Mouse (Mus musculus) left cerebral cortex, adult 2 months (tissue): ENCODE data around the gene Sema7a. TPM values are rescaled to one million over a fixed set of nuclear protein-coding genes. Genes with fewer than 3 reads are reported as not detected.

Source experiments
- DNase-seq, 2 experiments: peaks; one replicate each; pipeline ENCODE4 v3.0.0; 2021 to 2022; ENCODE audit warnings: low spot score in 2 of 2, mixed read lengths in 1 of 2; ENCODE audit errors: extremely low spot score in 1 of 2
- H3K27ac ChIP-seq: fragments of 200-600 bp; 2 replicates; pipeline ENCODE4 v1.8.1; 2022
- H3K4me3 ChIP-seq: fragments of 200-600 bp; 2 replicates; pipeline ENCODE4 v1.8.1; 2022
- CTCF ChIP-seq: fragments of 200-600 bp; IDR thresholded peaks from 2 replicates; pipeline ENCODE4 v1.8.1; 2022; ENCODE audit warnings: antibody characterized with exemption, mild to moderate bottlenecking, moderate library complexity
- intact Hi-C: fragments of 180-260 bp; cut with DNase I; formaldehyde crosslinking; loops from one replicate; pipeline ENCODE4 v1.15.1; 2025
- total RNA-seq, 2 experiments: library from RNA; stranded (reverse); gene quantifications; 2 replicates each; pipeline ENCODE4 v1.2.3; 2021

Gene Sema7a
- total RNA-seq, 2 experiments from 2014 or later, result 151 to 160 TPM

DNA sequence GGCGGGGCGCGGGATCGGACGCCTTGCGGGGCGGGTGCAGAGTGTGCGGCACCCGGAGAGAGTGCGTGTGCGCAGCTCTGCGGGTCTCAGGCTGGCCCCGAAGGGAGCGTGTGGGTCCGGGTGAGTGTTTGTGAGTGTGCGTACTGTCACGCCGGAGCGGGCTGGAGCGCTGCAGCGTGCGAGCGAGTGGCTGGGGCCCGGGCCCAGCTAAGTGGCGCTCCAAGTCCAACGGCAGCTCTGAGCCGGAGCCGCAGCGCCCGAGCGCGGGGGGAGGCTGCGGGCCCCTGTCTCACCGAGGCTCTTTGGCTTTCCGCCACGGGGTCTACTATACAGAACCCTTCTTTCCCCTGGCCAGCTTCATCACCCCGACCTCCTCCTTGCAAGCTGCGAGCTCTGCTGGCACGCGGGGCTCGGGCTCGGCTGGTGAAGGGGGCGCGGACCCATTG, 460 bp downstream of the Sema7a start:
- H3K4me3 ChIP-seq, result peak overlapping the region; percentile 65
- TF ChIP-seq CTCF, result no peak
- peak in 1 of 2 experiments; percentile 56 for DNase-seq
- H3K27ac ChIP-seq, result peak overlapping the region; percentile 93
- intact Hi-C loops, result no loop called here

DNA sequence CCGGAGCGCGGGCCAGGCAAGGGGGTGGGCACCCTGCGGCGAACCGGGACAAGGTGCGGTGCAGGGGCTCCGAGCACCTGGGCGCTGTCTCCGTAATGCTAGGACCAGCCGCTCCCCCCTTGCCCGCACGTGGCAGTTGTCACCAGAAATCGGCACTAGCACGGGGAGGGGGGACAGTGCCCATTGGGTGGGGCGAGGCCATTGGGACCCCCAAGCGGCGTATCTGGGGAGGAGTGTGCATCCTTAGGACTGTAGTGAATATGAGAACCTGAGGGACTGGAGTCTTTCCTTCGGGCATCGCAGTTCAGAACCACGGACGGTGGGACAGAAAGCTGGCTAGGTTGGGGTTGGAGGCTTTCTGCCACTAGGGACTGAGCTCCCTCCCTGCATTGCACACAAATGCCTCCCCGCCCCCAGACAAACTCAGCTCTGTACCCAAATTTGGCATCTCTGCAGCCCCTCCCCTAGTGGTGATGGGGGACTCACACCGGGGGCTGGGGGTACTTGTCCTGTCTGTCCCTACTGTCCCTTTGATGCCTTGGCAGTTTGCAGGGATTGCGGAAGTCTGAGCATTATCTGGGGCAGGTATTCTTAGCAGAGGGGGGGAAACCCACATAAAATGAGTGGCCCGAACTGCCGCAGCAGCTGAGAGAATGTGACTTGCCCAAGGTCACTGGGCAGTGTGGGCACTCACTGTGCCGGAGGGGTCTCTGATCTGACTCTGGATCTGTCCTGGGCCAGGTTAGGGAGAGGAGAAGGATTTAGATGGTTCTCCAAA, 1.1 kb downstream of the Sema7a start:
- DNase-seq, result no peak
- TF ChIP-seq CTCF, result peak; percentile 27

DNA sequence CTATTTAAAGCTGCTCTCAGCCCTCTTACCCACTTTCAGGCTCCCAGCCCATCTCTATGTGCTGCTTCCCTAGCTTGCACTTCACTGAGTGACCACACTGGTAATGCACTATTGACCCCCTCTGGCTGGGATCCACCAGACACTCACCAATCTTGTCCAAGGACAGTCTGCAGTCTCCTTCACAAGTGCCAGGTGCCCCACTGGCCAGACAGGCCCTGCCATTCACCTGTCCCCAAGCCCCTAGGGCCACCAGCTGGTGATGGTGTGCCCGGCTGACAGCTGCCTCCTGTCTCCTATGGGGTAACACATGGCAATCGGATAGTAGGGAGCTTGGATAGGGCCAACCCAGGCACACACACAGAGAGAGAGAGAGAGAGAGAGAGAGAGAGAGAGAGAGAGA, 2.1 kb downstream of the Sema7a start:
- Histone ChIP-seq H3K27ac (peak overlapping the region; percentile 93), H3K4me3 (peak overlapping the region; percentile 65)
- no peak for TF ChIP-seq CTCF
- no peak for DNase-seq
- intact Hi-C loops, result no loop called here

More for the DNA sequence above, 1.1 kb downstream of the Sema7a start:
- peak overlapping the region; percentile 93 for H3K27ac ChIP-seq
- H3K4me3 ChIP-seq, result peak overlapping the region; percentile 65
- intact Hi-C loops, result no loop called here

DNA sequence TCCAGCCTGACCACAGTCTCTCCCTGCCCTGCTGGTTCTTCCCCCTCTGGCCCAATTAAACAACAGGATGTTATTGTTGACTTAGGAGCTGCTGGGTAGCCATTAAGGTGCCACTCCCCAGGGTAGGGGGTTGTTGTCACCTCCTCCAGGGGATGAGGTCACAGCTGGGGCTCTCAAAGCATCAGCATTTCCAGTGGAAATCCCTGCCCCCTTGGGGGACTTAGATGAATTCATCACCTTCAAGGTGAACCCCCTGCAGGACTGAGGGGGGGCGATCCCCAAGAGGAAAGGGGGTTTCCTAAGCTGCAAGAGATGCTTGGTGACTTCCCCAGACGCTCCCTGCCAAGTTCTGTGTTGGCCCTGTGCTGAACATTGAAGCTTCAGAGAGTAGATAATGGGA, 3.2 kb downstream of the Sema7a start:
- no peak for DNase-seq
- Histone ChIP-seq H3K27ac (peak overlapping the region; percentile 93), H3K4me3 (peak overlapping the region; percentile 65)
- no peak for TF ChIP-seq CTCF
- intact Hi-C loops, result no loop called here

DNA sequence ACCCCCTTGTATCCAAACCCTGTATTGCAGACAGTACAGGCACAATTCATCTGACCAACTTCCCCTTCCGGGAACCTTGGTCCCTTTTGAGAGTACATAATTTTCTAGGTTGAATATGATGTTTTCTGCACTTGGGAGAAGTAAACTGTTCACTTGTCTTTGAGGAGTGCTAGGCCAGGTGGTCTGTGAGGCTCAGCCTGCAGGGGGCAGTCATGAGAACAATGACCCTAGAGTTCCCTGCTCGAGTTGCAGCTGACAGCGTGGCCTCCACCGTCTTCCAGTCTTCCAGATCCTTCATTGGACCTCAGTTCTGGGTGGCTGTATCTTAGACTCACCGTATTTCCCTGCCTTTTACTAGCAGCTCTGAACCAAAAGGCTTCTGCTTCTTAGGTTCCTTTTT, 4.7 kb downstream of the Sema7a start:
- Histone ChIP-seq H3K27ac (peak overlapping the region; percentile 92), H3K4me3 (peak overlapping the region; percentile 65)
- intact Hi-C loops, result no loop called here
- TF ChIP-seq CTCF, result peak; percentile 78
- peak; percentile 53 to 63 for DNase-seq

GRCm38 (mm10) chr9:57945771-57946616, 6.1 kb downstream of the Sema7a start:
- TF ChIP-seq CTCF, result no peak
- no peak for DNase-seq
- peak overlapping the region; percentile 92 for H3K27ac ChIP-seq
- intact Hi-C loops, result no loop called here
- peak overlapping the region; percentile 32 for H3K4me3 ChIP-seq

GRCm38 (mm10) chr9:57947381-57948030, 7.6 kb downstream of the Sema7a start:
- TF ChIP-seq CTCF, result no peak
- Histone ChIP-seq H3K27ac (peak overlapping the region; percentile 92), H3K4me3 (peak overlapping the region; percentile 32)
- intact Hi-C loops, result no loop called here
- DNase-seq, result no peak

- DNase-seq, result no peak
- intact Hi-C loops, result no loop called here
- peak overlapping the region; percentile 92 for H3K27ac ChIP-seq
- TF ChIP-seq CTCF, result no peak
- H3K4me3 ChIP-seq, result peak overlapping the region; percentile 26; the same call in 1 of the 2 replicates
These were observed 8.5 kb downstream of the Sema7a start for GRCm38 (mm10) chr9:57948333-57948931.

- peak overlapping the region; percentile 92 for H3K27ac ChIP-seq
- DNase-seq, result no peak
- H3K4me3 ChIP-seq, result peak overlapping the region; percentile 30
- intact Hi-C loops, result no loop called here
- no peak for TF ChIP-seq CTCF
These were observed 9.3 kb downstream of the Sema7a start for GRCm38 (mm10) chr9:57949102-57949704.

- Histone ChIP-seq H3K27ac (peak overlapping the region; percentile 92), H3K4me3 (peak overlapping the region; percentile 30)
- DNase-seq, result no peak
- TF ChIP-seq CTCF, result no peak
- intact Hi-C loops, result no loop called here
These were observed 10.0 kb downstream of the Sema7a start for GRCm38 (mm10) chr9:57949879-57950278.

GRCm38 (mm10) chr9:57950519-57950918, 10.6 kb downstream of the Sema7a start:
- Histone ChIP-seq H3K4me3 (peak overlapping the region; percentile 30), H3K27ac (peak overlapping the region; percentile 92)
- intact Hi-C loops, result no loop called here
- DNase-seq, result peak in 1 of 2 experiments; percentile 53
- TF ChIP-seq CTCF, result no peak
